Mouse (Mus musculus) thymus, adult 2 months (tissue): ENCODE results near the gene Nckap5.

Experiments used
- CTCF ChIP-seq: fragments of 200-500 bp; IDR thresholded peaks from 2 replicates; pipeline ENCODE4 v1.5.1; 2012; ENCODE audit warnings: mild to moderate bottlenecking, control low read depth, low read length, moderate library complexity, borderline replicate concordance; ENCODE audit not compliant: control insufficient read depth, poor library complexity, insufficient read depth; ENCODE audit errors: extremely low read depth
- POLR2A ChIP-seq: fragments of 200-500 bp; IDR thresholded peaks from 2 replicates; pipeline ENCODE4 v1.6.1; 2012; ENCODE audit warnings: mild to moderate bottlenecking, low read length, control low read depth, moderate library complexity; ENCODE audit not compliant: control insufficient read depth, poor library complexity, insufficient read depth; ENCODE audit errors: extremely low read depth

DNA sequence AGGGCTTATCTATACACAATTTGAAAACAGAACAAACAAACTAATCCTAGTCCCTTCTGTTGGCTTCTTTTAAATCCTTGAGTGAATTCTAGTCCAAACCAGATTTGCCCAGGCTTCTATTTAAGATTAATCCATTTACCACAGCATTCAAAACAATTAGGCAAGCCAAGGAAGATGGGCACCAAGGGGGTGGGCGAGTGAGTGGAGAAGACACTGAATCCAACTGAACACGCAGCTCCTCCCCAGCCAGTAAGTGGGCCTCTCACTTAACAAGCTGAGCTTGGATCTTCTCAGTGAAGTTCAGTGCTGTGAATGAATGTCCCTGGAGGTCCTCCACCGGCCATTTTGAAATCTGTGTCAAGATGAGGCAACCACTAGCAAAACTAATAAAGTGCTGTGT lies 239.7 kb downstream of the Nckap5 start:
- TF ChIP-seq CTCF = no peak
- no peak for TF ChIP-seq POLR2A
